Mouse (Mus musculus) C2C12 (cell line): Measurements from ENCODE around the gene Actl6a. TPM values are rescaled to one million over a fixed set of nuclear protein-coding genes. Genes with fewer than 3 reads are reported as not detected.
"Not testable (repeated sequence)": the region's sequence is repeated elsewhere in the genome, so short reads cannot be mapped to it uniquely, and the experiment has no call there.

ENCODE experiments used
- H3K27me3 ChIP-seq: one replicate; pipeline ENCODE4 v1.6.1; 2011; ENCODE audit not compliant: control insufficient read depth, insufficient read depth, insufficient read length
- H3K36me3 ChIP-seq: one replicate; pipeline ENCODE4 v1.6.1; 2011; ENCODE audit not compliant: control insufficient read depth, insufficient read depth
- H3K4me3 ChIP-seq: one replicate; pipeline ENCODE4 v1.5.1; 2011; ENCODE audit warnings: mild to moderate bottlenecking, control low read depth; ENCODE audit not compliant: poor library complexity, insufficient read depth, severe bottlenecking
- H3K79me2 ChIP-seq: one replicate; pipeline ENCODE4 v1.6.1; 2011; ENCODE audit not compliant: control insufficient read depth, insufficient read depth
- H3K79me3 ChIP-seq: one replicate; pipeline ENCODE4 v1.6.1; 2011; ENCODE audit warnings: low read depth, control low read depth
- H3ac ChIP-seq: one replicate; pipeline ENCODE3; 2011; ENCODE audit warnings: low read depth; ENCODE audit not compliant: control insufficient read depth, insufficient read length
- CEBPB ChIP-seq: IDR thresholded peaks from one replicate; pipeline ENCODE4 v1.6.1; 2011; ENCODE audit warnings: low read depth, mild to moderate bottlenecking, control low read depth, moderate library complexity
- CTCF ChIP-seq: IDR thresholded peaks from one replicate; pipeline ENCODE4 v1.5.1; 2011; ENCODE audit not compliant: control insufficient read depth, insufficient read depth, insufficient read length
- FOSL1 ChIP-seq: IDR thresholded peaks from one replicate; pipeline ENCODE4 v1.8.0; 2011; ENCODE audit warnings: mild to moderate bottlenecking, low read length; ENCODE audit not compliant: poor library complexity, insufficient read depth, severe bottlenecking
- MAX ChIP-seq: IDR thresholded peaks from one replicate; pipeline ENCODE4 v1.6.1; 2011; ENCODE audit warnings: mild to moderate bottlenecking, control low read depth
- MYOD1 ChIP-seq: IDR thresholded peaks from one replicate; pipeline ENCODE4 v1.6.1; 2011; ENCODE audit warnings: low read depth; ENCODE audit not compliant: control insufficient read depth, insufficient read length
- MYOG ChIP-seq: IDR thresholded peaks from one replicate; pipeline ENCODE4 v1.6.1; 2011; ENCODE audit not compliant: control insufficient read depth, insufficient read length; ENCODE audit errors: extremely low read depth
- USF1 ChIP-seq: IDR thresholded peaks from one replicate; pipeline ENCODE4 v1.6.1; 2011; ENCODE audit warnings: low read depth, mild to moderate bottlenecking, control low read depth, moderate library complexity
- polyA plus RNA-seq: library from polyadenylated mRNA; unstranded; fragments of >200 nt; fragmentation: generic; extraction: Trizol; gene quantifications from one replicate; pipeline ENCODE4 v1.2.1, GENCODE M21; 2012; ENCODE audit warnings: missing spikeins

Actl6a gene
- polyA plus RNA-seq, 1 experiment: 77.7 TPM

- Histone ChIP-seq H3K36me3 (peaks cover 84% of the 10 kb centered on the region), H3ac (no peak overlapping the region), H3K79me3 (no peaks in the 10 kb centered on the region), H3K79me2 (no peaks in the 10 kb centered on the region), H3K27me3 (no peaks in the 10 kb centered on the region), H3K4me3 (no peak overlapping the region)
- no peak for TF ChIP-seq FOSL1
- TF ChIP-seq MYOD1: no peak
- TF ChIP-seq USF1: no peak
- no peak for TF ChIP-seq MYOG
- no peak for TF ChIP-seq CTCF
These were observed 21.8 kb downstream of the Actl6a start for GRCm38 (mm10) chr3:32727861-32728260.

- peaks cover 28% of the 10 kb centered on the region for H3K36me3 ChIP-seq
- H3K4me3 ChIP-seq: peak within 1 kb of the TSS; percentile 96
- no peak for TF ChIP-seq CEBPB
- no peak for TF ChIP-seq FOSL1
- TF ChIP-seq MYOD1: no peak
- no peak for TF ChIP-seq MYOG
- TF ChIP-seq MAX: peak; percentile 72
- no peak for TF ChIP-seq CTCF
- no peaks in the 10 kb centered on the region for H3K27me3 ChIP-seq
- H3K79me2 ChIP-seq: peaks cover 72% of the 10 kb centered on the region
- peaks cover 38% of the 10 kb centered on the region for H3K79me3 ChIP-seq
- H3ac ChIP-seq: peak within 1 kb of the TSS; percentile 94
These were observed 30.4 kb downstream of the Actl6a start, which contains the start of gene Ndufb5 for GRCm38 (mm10) chr3:32736244-32737171. Gene Ndufb5, plus strand, starts transcription at chr3:32736990.

- H3K36me3 ChIP-seq: peaks cover 24% of the 10 kb centered on the region
- TF ChIP-seq FOSL1: no peak
- no peak for TF ChIP-seq MYOD1
- no peak for TF ChIP-seq MYOG
- H3K79me2 ChIP-seq: peaks cover 79% of the 10 kb centered on the region
These were observed 31.1 kb downstream of the Actl6a start, which contains the start of gene Mrpl47 for GRCm38 (mm10) chr3:32737172-32737655. Gene Mrpl47, minus strand, starts transcription at chr3:32737605.

GRCm38 (mm10) chr3:32738549-32738948, 32.5 kb downstream of the Actl6a start:
- H3K79me2 ChIP-seq: peaks cover 92% of the 10 kb centered on the region
- H3ac ChIP-seq: no peak overlapping the region
- H3K36me3 ChIP-seq: peaks cover 20% of the 10 kb centered on the region
- no peak overlapping the region for H3K4me3 ChIP-seq
- no peaks in the 10 kb centered on the region for H3K27me3 ChIP-seq
- H3K79me3 ChIP-seq: peaks cover 45% of the 10 kb centered on the region
- no peak for TF ChIP-seq MAX
- TF ChIP-seq CTCF: no peak
- no peak for TF ChIP-seq CEBPB
- TF ChIP-seq MYOD1: no peak
- no peak for TF ChIP-seq MYOG
- no peak for TF ChIP-seq FOSL1

More at GRCm38 (mm10) chr3:32737172-32737655, 31.1 kb downstream of the Actl6a start, which contains the start of gene Mrpl47:
- Histone ChIP-seq H3K4me3 (peak within 1 kb of the TSS; percentile 96), H3K79me3 (peaks cover 38% of the 10 kb centered on the region), H3K27me3 (no peaks in the 10 kb centered on the region), H3ac (peak within 1 kb of the TSS; percentile 94)

- TF ChIP-seq CEBPB: no peak
- TF ChIP-seq MYOD1: no peak
- no peak for TF ChIP-seq CTCF
- no peak for TF ChIP-seq MYOG
- no peak for TF ChIP-seq MAX
- TF ChIP-seq USF1: no peak
- TF ChIP-seq FOSL1: no peak
These were observed 36.2 kb downstream of the Actl6a start for GRCm38 (mm10) chr3:32742276-32742780.

GRCm38 (mm10) chr3:32745001-32745400, 38.9 kb downstream of the Actl6a start:
- Histone ChIP-seq H3K4me3 (no peak overlapping the region), H3K36me3 (peaks cover 39% of the 10 kb centered on the region), H3K27me3 (no peaks in the 10 kb centered on the region), H3K79me3 (peaks cover 15% of the 10 kb centered on the region), H3K79me2 (peaks cover 51% of the 10 kb centered on the region), H3ac (no peak overlapping the region)
- TF ChIP-seq FOSL1 (no peak), CTCF (no peak), CEBPB (no peak), MAX (no peak), USF1 (no peak), MYOD1 (no peak), MYOG (no peak)

More at GRCm38 (mm10) chr3:32742276-32742780, 36.2 kb downstream of the Actl6a start:
- H3K27me3 ChIP-seq: no peaks in the 10 kb centered on the region
- H3K79me2 ChIP-seq: peaks cover 77% of the 10 kb centered on the region
- no peak overlapping the region for H3K4me3 ChIP-seq
- H3K36me3 ChIP-seq: peaks cover 25% of the 10 kb centered on the region
- no peak overlapping the region for H3ac ChIP-seq
- peaks cover 34% of the 10 kb centered on the region for H3K79me3 ChIP-seq

- Histone ChIP-seq H3K36me3 (peaks cover 43% of the 10 kb centered on the region), H3K79me2 (peaks cover 46% of the 10 kb centered on the region), H3K79me3 (peaks cover 15% of the 10 kb centered on the region)
- not testable (repeated sequence) for H3K4me3 ChIP-seq, H3K27me3 ChIP-seq, H3ac ChIP-seq
These were observed 39.3 kb downstream of the Actl6a start for GRCm38 (mm10) chr3:32745426-32745825.
